Mouse (Mus musculus): Measurements from ENCODE around the gene Morn4.

Morn4 gene

GRCm38 (mm10) chr19:42086166-42086565 lies at the start of gene Morn4:
TSS of gene Morn4 (minus strand) at chr19:42086357.
- DNase-seq, result peak; percentile 91 to 92

- DNase-seq, result no peak
Observed at GRCm38 (mm10) chr19:42135070-42135469, 48.9 kb upstream of the Morn4 start.

GRCm38 (mm10) chr19:42131101-42131500 lies 44.9 kb upstream of the Morn4 start:
- DNase-seq, result no peak

DNA sequence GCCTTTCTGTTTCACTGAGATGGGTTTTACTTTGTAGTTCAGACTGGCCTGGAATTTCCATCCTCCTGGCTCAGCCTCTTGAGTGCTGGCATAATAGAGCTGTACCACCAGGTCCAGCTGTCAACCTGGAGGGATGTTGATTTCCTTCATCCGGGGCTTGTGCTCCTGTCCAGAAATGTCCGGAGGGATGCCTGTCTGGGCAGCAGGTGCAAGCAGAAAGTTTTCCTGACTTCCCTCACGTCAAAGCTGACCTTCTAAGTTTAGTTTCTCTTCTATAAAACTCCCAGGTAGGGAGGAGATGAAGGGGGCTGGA lies 44.1 kb upstream of the Morn4 start:
- DNase-seq, result no peak

- DNase-seq, result no peak
Observed at GRCm38 (mm10) chr19:42129509-42130293, 43.5 kb upstream of the Morn4 start.

DNA sequence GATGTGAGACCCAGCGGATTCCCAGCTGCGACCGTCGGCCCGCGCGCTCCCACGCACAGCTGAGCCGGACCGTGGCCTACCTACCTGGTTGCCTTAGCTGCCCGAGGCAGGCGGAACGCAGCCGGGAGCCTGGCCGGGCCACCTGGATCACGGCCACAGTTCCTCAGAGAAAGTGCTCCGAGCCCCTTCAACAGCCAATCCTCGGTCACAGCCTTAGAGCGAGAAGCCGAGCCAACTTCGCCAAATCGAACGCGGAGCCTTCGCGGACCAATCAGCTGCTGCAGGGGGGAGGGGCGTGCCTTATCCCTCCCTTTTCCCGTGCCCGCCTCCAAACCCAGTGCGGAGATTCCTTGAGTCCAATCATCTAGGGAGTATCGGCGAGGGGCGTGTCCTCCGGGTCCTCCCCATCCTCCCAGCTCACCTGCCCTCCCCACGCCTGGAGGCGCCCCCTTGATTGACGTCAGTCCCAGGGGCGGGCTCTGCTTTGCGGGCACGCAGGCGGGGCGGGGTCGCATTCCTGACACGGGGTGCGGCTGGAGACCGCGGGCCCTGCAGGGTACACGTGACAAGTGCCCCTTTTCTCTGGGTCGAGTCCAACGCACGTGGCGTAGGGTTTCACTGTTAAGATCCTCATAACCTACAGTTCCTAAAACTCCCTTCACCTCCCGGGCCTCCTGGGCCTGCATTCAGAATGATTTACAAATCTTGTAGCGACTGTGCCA lies 42.8 kb upstream of the Morn4 start, which contains the start of gene Avpi1:
Avpi1 (minus strand) TSS at position 273 of the 722 bp plus-strand sequence.
- DNase-seq, result peak; percentile 99 to 100

GRCm38 (mm10) chr19:42128052-42128740 lies 42.0 kb upstream of the Morn4 start:
- no peak for DNase-seq

- no peak for DNase-seq
Observed at GRCm38 (mm10) chr19:42127024-42127423, 40.9 kb upstream of the Morn4 start.

DNA sequence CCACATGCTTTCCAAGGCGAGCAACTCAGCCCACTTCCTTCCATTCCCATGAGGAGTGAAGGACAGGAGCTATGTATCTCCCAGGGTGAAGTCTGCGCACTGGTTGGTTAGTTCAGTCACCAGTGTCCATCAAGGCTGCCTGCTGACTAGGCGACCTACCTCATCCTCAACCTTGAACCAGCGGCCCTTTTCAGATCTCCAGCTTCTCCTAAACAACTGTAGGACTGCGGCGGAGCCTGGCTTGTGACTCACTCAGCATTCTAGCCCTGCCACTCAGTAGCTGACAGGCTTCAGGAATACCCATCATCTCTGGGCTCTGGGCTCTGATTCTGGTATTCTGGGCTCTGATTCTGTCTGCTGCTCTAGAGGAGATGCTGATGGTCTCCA lies 40.1 kb upstream of the Morn4 start:
- DNase-seq, result no peak

DNA sequence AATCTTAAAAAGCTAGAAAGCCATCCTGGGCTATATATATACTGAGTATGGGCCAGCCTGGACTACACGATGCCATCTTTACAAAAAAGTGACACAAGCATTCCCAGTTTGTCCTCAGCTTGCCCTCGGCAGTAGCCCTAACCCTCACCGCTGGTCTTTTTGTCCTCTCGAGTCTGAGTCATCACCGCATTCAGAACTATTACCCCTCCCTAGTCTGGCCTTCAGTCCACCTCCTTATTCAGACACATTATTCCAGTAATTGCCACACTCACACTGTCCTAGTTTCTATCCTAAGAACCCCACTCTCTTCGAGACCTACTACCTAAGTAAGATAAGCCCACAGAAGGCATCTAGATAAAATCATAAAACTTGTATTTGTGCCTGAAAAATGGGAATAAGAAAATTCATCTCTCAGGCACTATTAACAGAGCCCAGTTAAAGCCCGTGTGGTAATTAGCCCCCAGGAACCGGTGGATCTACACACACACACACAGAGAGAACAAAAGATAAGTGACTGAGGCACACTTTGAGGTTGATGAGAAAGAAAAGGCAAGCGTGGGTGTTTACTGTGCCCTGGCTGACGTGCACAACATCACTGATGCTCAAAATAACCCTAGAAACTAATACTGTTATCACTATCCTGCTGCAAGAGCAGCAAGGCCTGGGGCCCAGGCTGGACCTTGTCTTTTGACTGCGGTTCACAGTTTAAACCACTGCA lies 39.5 kb upstream of the Morn4 start:
- DNase-seq, result no peak

GRCm38 (mm10) chr19:42124684-42125083 lies 38.5 kb upstream of the Morn4 start:
- DNase-seq, result no peak

DNA sequence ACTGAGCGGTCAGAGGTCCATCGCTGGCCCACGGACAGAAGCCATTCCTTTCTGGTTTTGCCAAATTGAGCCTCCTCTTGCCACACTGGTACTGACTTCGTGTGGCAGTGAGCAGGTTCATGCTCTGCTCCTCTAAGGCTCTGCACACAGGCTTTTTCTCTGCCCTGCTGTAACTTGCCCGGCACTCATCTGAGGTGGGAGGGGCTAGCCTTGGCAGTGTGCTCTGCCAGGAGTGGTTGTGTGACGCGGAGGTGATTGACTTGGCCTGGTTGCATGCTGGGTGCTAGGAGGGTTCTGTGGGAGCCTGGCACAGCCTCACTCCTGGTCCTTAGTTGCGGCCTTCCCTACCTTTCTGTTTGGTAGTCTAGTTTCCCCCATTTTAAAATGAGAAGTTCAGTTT lies 34.3 kb upstream of the Morn4 start:
- DNase-seq, result no peak

DNA sequence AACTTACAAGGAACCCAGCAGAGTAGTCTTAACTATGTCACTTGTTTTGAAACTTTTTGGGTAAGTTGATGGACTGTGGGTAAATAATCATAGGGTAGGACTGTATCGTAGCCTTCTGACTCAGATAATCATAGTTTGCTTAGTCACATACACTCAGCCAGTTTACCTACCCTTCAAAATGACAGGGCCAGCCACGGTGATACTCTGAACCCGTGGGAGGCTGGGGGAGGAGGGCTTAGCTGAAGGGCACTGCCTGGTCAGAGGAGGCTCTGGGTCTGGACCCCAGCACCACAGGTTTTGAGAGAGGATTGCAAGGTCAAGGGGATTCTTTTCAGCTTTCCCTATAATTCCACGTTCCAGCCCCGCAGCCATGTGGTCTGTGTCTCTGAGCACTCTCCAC lies 32.4 kb upstream of the Morn4 start:
- DNase-seq, result no peak

GRCm38 (mm10) chr19:42118142-42118541 lies 32.0 kb upstream of the Morn4 start:
- no peak for DNase-seq

DNA sequence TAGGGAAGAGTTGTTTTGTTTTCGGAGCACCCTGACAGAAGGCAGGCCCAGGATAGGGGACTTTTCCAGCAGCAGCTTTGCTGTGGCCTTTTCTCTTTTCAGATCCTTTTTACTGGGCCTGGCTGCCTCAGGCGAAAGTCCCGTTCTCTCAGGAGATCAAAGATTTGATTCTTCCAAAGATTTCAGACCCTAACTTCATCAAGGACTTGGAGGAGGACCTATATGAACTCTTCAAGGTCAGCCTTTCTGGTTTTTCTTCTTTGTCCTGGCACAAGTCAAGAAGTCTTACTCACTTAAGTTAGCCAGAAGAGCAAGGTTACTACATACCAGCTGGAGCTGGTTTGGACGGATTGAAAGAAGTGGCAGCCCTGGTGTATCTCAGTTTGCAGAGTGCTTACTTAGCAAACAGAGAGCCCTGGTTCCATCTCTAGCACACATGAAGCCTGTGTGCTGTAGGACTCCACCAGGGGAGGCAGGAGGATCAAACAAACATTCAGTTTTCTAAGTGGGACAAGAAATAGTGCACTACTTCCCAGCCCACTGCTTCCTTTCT lies 29.7 kb upstream of the Morn4 start:
- DNase-seq, result no peak

DNA sequence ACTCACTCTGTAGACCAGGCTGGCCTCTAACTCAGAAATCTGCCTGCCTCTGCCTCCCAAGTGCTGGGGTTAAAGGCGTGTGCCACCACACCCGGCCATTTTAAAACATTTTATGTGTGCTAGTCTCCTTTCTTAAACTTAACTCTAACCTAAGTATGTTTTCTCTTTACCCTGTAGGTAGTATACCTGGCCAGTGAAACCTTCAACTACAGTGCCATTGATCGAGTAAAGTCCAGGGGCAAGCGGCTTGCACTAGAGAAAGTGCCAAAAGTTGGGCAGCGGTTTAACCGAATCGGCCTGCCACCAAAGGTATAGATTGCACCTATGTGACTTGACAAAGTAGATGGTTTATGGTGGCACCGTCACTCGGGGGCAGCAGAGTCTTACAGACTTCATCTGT lies 18.5 kb upstream of the Morn4 start:
- DNase-seq, result no peak

- DNase-seq, result no peak
Observed at GRCm38 (mm10) chr19:42099406-42099805, 13.2 kb upstream of the Morn4 start.

DNA sequence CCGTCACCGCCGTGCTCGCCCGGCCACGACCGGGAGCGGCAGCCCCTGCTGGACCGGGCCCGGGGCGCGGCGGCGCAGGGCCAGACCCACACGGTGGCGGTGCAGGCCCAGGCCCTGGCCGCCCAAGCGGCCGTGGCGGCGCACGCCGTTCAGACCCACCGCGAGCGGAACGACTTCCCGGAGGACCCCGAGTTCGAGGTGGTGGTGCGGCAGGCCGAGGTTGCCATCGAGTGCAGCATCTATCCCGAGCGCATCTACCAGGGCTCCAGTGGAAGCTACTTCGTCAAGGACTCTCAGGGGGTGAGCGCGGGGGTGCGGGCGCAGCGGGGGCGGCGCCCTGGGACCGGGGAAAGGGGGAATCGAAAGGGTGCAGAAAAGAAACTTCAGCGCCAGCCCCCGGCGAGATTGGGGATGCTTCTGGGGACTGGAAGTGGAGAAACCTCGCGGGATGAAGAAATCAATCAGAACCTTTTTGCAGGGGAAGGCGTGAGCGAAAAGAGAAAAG lies 4.5 kb upstream of the Morn4 start:
- DNase-seq, result peak in 1 of 2 experiments; percentile 26

- DNase-seq, result peak; percentile 99 to 100
Observed at GRCm38 (mm10) chr19:42089748-42090595, 3.8 kb upstream of the Morn4 start, which contains the start of gene Pi4k2a. TSS of gene Pi4k2a (plus strand) at chr19:42090470.

DNA sequence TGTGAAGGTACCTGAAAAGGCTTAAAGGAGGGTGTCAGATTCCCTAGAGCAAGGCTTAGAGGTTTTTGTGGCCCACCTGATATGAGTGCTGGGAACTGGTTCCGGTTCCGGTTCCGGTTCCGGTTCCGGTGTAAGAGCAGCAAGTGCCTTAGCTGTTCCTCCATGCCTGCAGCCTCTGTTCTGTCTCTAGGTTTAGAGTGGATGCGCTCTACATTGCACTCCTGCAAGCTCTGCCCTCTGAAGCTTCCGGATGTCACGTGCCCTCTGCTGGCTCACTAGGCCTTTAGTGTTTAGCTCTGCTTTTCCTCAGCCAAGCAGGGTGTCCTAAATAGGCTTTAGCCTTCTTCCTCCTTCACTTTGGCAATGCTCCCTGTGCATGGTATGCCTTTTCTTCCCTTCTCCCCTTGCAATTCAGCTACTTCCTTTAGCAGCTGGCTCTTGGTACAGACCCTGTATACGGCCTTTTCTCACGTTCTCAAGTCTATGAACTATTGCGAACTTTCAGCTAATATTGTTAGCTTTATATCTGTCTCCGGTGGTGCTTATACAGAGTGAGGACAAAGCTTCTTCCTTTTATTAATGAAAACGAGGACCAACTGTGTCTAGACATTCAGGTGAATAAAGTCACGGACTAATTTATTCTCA lies 3.1 kb upstream of the Morn4 start:
- DNase-seq, result peak; percentile 77 to 79

GRCm38 (mm10) chr19:42085690-42086089 lies 467 bp downstream of the Morn4 start:
- no peak for DNase-seq
